Mouse (Mus musculus) embryonic facial prominence, embryonic 12.5 days (tissue): ENCODE measurements at regions not wholly inside any gene's neighbourhood (a gene's known extent, or its start where the extent isn't known, plus 50 kb on each side); places are given as distances from the start of the nearest gene placed in this dataset.
"Not testable (repeated sequence)": the region's sequence is repeated elsewhere in the genome, so short reads cannot be mapped to it uniquely, and the experiment has no call there.

Experiments
- ATAC-seq: fragments of 200-750 bp; cut with Nextera tagmentation; 2 replicates; pipeline ENCODE4 v1.8.0; 2017; ENCODE audit not compliant: insufficient number of reproducible peaks, insufficient read depth, low FRiP score, low TSS enrichment
- H3K27ac ChIP-seq: fragments of 300-500 bp; sonication (generic); 2 replicates; pipeline ENCODE4 v1.5.1; 2016; ENCODE audit warnings: mild to moderate bottlenecking
- H3K27me3 ChIP-seq: fragments of 300-500 bp; sonication (generic); 2 replicates; pipeline ENCODE4 v1.6.1; 2016; ENCODE audit warnings: mild to moderate bottlenecking, moderate library complexity
- H3K36me3 ChIP-seq: fragments of 300-500 bp; sonication (generic); 2 replicates; pipeline ENCODE4 v1.6.1; 2016; ENCODE audit warnings: mild to moderate bottlenecking
- H3K4me1 ChIP-seq: fragments of 300-500 bp; sonication (generic); 2 replicates; pipeline ENCODE4 v1.6.1; 2016
- H3K4me2 ChIP-seq: fragments of 300-500 bp; sonication (generic); replicated peaks from 2 replicates; pipeline ENCODE4 v1.6.1; 2016; ENCODE audit warnings: mild to moderate bottlenecking, moderate library complexity
- H3K4me3 ChIP-seq: fragments of 300-500 bp; sonication (generic); 2 replicates; pipeline ENCODE4 v1.5.1; 2016; ENCODE audit warnings: mild to moderate bottlenecking
- H3K9ac ChIP-seq: fragments of 300-500 bp; sonication (generic); 2 replicates; pipeline ENCODE4 v1.6.1; 2016; ENCODE audit warnings: mild to moderate bottlenecking, moderate library complexity
- H3K9me3 ChIP-seq: fragments of 300-500 bp; sonication (generic); 2 replicates; pipeline ENCODE4 v1.6.1; 2016; ENCODE audit warnings: mild to moderate bottlenecking, moderate library complexity
- WGBS: fragments of 180-500 bp; shearing (Covaris S2); methylation state at CpG from one replicate; pipeline ENCODE4 v1.1.7; 2016; 5-methylcytosine and 5-hydroxymethylcytosine counted together

DNA sequence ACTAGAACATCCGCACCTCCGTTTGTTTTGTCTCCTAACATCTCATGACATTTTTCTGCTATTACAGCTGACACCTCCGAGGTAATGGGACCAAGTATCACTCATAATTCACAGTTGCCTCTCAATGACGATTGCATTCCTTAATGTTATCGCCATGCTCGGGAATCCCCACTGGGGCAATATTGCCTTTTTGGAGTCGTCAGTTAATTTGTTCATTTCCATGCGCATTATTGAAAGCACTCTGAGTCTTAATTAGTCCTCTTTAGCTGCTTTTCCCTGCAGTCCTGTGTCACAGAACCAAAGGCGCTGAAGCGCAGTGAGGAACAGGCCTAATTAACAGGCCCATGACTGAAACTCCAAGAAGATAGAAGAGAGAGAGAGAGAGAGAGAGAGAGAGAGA, 255.0 kb upstream of the Castor2 start:
- Histone ChIP-seq H3K27ac (no peak overlapping the region), H3K36me3 (no peaks in the 10 kb centered on the region), H3K4me1 (no peaks in the 10 kb centered on the region), H3K4me3 (no peak overlapping the region), H3K27me3 (no peaks in the 10 kb centered on the region), H3K9me3 (no peaks in the 10 kb centered on the region), H3K4me2 (no peak overlapping the region), H3K9ac (no peak overlapping the region)
- 66% methylated on average over 10 of the region's 10 CpGs for WGBS
- no peak for ATAC-seq

- WGBS = 49% methylated on average over 18 of the region's 42 CpGs
- not testable (repeated sequence) for H3K9ac ChIP-seq, H3K9me3 ChIP-seq, H3K4me1 ChIP-seq, H3K27me3 ChIP-seq, ATAC-seq, H3K36me3 ChIP-seq, H3K4me3 ChIP-seq, H3K27ac ChIP-seq
- 0 out of 2 replicates have a peak overlapping the region, but pooled peaks have one; percentile 30 for H3K4me2 ChIP-seq
Observed at GRCm38 (mm10) chr5:133842059-133842706, 257.3 kb upstream of the Castor2 start.

- Histone ChIP-seq H3K36me3 (no peaks in the 10 kb centered on the region), H3K4me2 (no peak overlapping the region), H3K4me1 (peaks cover 4% of the 10 kb centered on the region; the same call in 1 of the 2 replicates), H3K27ac (no peak overlapping the region), H3K9ac (no peak overlapping the region), H3K4me3 (no peak overlapping the region), H3K9me3 (no peaks in the 10 kb centered on the region), H3K27me3 (no peaks in the 10 kb centered on the region)
- ATAC-seq = no peak
- WGBS = 43% methylated on average over 5 of the region's 5 CpGs
Observed at GRCm38 (mm10) chr5:133838286-133838685, 261.2 kb upstream of the Castor2 start.

DNA sequence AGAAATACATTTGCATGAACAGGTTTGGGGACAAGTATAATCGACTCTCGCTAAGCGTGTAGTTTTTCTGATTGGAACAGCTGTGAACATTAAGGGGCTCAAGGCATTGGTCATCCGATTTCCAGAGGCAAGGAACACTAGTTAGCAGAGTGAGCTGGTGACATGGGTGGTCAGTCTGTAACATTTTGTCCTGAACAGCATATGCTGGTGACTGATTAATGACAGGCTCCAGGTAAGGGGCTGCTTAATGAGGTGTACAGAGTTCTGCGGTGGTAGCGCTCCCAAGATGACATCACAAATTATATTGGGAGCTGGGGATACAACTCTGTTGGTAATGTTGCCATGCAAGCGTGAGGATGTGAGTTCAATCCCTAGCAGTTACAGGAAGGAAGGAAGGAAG, 266.3 kb upstream of the Castor2 start:
- WGBS = 81% methylated on average over 7 of the region's 7 CpGs

GRCm38 (mm10) chr5:133828226-133828625, 271.3 kb upstream of the Castor2 start:
- Histone ChIP-seq H3K9ac (no peak overlapping the region), H3K4me2 (no peak overlapping the region), H3K4me1 (no peaks in the 10 kb centered on the region), H3K4me3 (no peak overlapping the region), H3K36me3 (no peaks in the 10 kb centered on the region), H3K27me3 (no peaks in the 10 kb centered on the region), H3K27ac (no peak overlapping the region), H3K9me3 (no peaks in the 10 kb centered on the region)
- 89% methylated on average over 13 of the region's 13 CpGs for WGBS
- no peak for ATAC-seq

More for the DNA sequence above, 266.3 kb upstream of the Castor2 start:
- H3K4me2 ChIP-seq = no peak overlapping the region
- H3K9me3 ChIP-seq = no peaks in the 10 kb centered on the region
- peaks cover 2% of the 10 kb centered on the region; the same call in 1 of the 2 replicates for H3K4me1 ChIP-seq
- H3K9ac ChIP-seq = no peak overlapping the region
- no peaks in the 10 kb centered on the region for H3K27me3 ChIP-seq
- H3K4me3 ChIP-seq = no peak overlapping the region
- ATAC-seq = no peak
- H3K27ac ChIP-seq = no peak overlapping the region
- H3K36me3 ChIP-seq = no peaks in the 10 kb centered on the region

- no peaks in the 10 kb centered on the region for H3K9me3 ChIP-seq
- H3K36me3 ChIP-seq = no peaks in the 10 kb centered on the region
- H3K9ac ChIP-seq = no peak overlapping the region
- no peak overlapping the region for H3K4me2 ChIP-seq
- WGBS = 86% methylated on average over 3 of the region's 3 CpGs
- no peak for ATAC-seq
- H3K27ac ChIP-seq = no peak overlapping the region
- H3K27me3 ChIP-seq = no peaks in the 10 kb centered on the region
- H3K4me1 ChIP-seq = peaks cover 5% of the 10 kb centered on the region; the same call in 1 of the 2 replicates
- no peak overlapping the region for H3K4me3 ChIP-seq
Observed at GRCm38 (mm10) chr5:133823871-133824270, 275.6 kb upstream of the Castor2 start.

DNA sequence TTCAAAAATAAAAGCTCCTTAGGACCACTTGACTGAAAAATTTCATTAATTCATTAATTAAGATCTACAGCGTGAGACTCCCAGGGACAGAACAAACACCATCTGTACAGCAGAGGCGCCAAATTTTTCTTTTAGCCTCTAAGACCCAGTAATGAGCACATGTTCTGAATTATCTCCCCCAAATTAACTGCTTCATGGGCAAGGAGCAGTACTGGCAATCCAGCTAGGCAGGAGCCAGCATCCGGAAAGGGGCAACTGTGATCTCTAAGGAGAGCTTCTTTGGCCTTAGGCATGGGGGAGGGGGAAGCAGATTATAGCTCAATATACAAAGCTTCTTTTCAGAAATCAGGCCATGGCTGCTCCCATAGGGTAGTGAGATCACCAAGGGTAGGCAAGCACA, 278.2 kb upstream of the Castor2 start:
- H3K4me1 ChIP-seq = peaks cover 5% of the 10 kb centered on the region; the same call in 1 of the 2 replicates
- no peak overlapping the region for H3K9ac ChIP-seq
- H3K4me3 ChIP-seq = no peak overlapping the region
- H3K4me2 ChIP-seq = no peak overlapping the region
- H3K9me3 ChIP-seq = no peaks in the 10 kb centered on the region
- WGBS = 18% methylated on average over 3 of the region's 3 CpGs
- no peaks in the 10 kb centered on the region for H3K36me3 ChIP-seq
- no peaks in the 10 kb centered on the region for H3K27me3 ChIP-seq
- ATAC-seq = no peak
- no peak overlapping the region for H3K27ac ChIP-seq

- WGBS = 88% methylated on average over 5 of the region's 5 CpGs
- Histone ChIP-seq H3K36me3 (no peaks in the 10 kb centered on the region), H3K4me3 (no peak overlapping the region), H3K9ac (no peak overlapping the region), H3K4me1 (no peaks in the 10 kb centered on the region), H3K9me3 (no peaks in the 10 kb centered on the region), H3K27me3 (0 out of 2 replicates have a peak, but pooled peaks cover 4% of the 10 kb centered on the region), H3K4me2 (no peak overlapping the region), H3K27ac (no peak overlapping the region)
- ATAC-seq = no peak
Observed at GRCm38 (mm10) chr5:133815462-133815861, 284.0 kb upstream of the Castor2 start.

DNA sequence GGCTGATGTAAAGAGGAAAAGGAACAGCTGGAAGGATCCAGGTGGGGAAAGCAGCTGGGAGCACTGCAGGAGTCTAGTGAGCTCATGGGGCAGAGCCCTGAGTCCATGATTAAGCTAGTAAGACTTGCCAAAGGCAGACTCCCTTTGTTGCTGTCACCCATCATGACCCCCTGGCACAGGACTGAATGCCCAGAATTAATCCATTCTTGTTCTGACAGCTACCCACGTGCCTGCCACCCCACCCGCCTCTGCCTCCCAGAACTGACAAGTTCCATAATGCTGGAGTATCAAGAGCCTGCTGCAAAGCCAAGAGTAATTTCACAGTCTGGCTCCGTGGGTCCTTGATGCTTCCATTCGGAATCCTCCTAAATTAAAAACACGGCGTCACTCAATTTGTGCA, 285.1 kb upstream of the Castor2 start:
- Histone ChIP-seq H3K9ac (no peak overlapping the region), H3K27ac (no peak overlapping the region), H3K4me3 (no peak overlapping the region), H3K36me3 (no peaks in the 10 kb centered on the region), H3K4me1 (no peaks in the 10 kb centered on the region), H3K27me3 (0 out of 2 replicates have a peak, but pooled peaks cover 4% of the 10 kb centered on the region), H3K9me3 (no peaks in the 10 kb centered on the region), H3K4me2 (no peak overlapping the region)
- ATAC-seq = no peak
- 53% methylated on average over 6 of the region's 6 CpGs for WGBS

GRCm38 (mm10) chr5:133812216-133812615, 287.3 kb upstream of the Castor2 start:
- Histone ChIP-seq H3K36me3 (no peaks in the 10 kb centered on the region), H3K4me1 (no peaks in the 10 kb centered on the region), H3K9ac (no peak overlapping the region), H3K4me3 (no peak overlapping the region), H3K4me2 (no peak overlapping the region), H3K9me3 (no peaks in the 10 kb centered on the region), H3K27ac (no peak overlapping the region), H3K27me3 (0 out of 2 replicates have a peak, but pooled peaks cover 4% of the 10 kb centered on the region)
- no peak for ATAC-seq
- WGBS = 77% methylated on average over 6 of the region's 6 CpGs

- H3K4me1 ChIP-seq = no peaks in the 10 kb centered on the region
- 53% methylated on average over 7 of the region's 7 CpGs for WGBS
- no peak overlapping the region for H3K4me2 ChIP-seq
- H3K4me3 ChIP-seq = no peak overlapping the region
- no peak overlapping the region for H3K27ac ChIP-seq
- H3K36me3 ChIP-seq = no peaks in the 10 kb centered on the region
- no peaks in the 10 kb centered on the region for H3K27me3 ChIP-seq
- H3K9me3 ChIP-seq = no peaks in the 10 kb centered on the region
- ATAC-seq = no peak
- no peak overlapping the region for H3K9ac ChIP-seq
Observed at GRCm38 (mm10) chr5:133806891-133807290, 292.6 kb upstream of the Castor2 start.

DNA sequence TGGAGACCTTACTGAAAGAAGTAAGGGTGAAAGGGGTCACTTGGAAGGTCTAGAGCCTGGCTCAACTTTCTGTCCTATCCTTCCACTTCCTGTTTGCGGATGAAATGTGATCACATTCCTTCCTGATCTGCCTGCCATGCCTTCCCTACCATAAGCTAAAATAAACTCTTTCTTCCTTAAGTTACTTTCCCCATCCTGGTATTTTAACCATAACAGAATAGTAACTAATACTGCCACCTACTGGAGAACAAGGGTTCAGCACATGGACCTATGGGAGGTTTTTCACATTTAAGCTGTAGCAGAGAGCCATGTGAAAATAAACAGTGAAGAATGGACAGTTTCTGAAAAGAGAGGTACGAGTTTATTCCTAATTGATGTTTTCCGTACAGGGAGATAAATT, 297.5 kb upstream of the Castor2 start:
- 83% methylated on average over 3 of the region's 3 CpGs for WGBS

More for the DNA sequence above, 297.5 kb upstream of the Castor2 start:
- Histone ChIP-seq H3K4me2 (no peak overlapping the region), H3K4me1 (no peaks in the 10 kb centered on the region), H3K4me3 (no peak overlapping the region), H3K27ac (no peak overlapping the region), H3K9ac (no peak overlapping the region), H3K36me3 (no peaks in the 10 kb centered on the region), H3K27me3 (no peaks in the 10 kb centered on the region), H3K9me3 (no peaks in the 10 kb centered on the region)
- ATAC-seq = no peak
